Mouse (Mus musculus): ENCODE measurements around the gene Clps. TPM values are rescaled to one million over a fixed set of nuclear protein-coding genes. Genes with fewer than 3 reads are reported as not detected.

The Clps gene
- polyA plus RNA-seq, 1 experiment from 2014 or later: not detected

- no peaks in the 10 kb centered on the region for H3K36me3 ChIP-seq (ENCODE audit: control insufficient read depth, insufficient read depth, low read length)
- ATAC-seq (ENCODE audit: low read depth): peak; percentile 41; the same call in 1 of the 2 replicates
- no peaks in the 10 kb centered on the region for H3K4me1 ChIP-seq (ENCODE audit: control insufficient read depth, insufficient read depth, low read length)
- no peaks in the 10 kb centered on the region for H3K27me3 ChIP-seq (ENCODE audit: control insufficient read depth, insufficient read depth, low read length)
- WGBS: 6% methylated on average over 28 of the region's 28 CpGs
- peak overlapping the region; percentile 84 for H3K9ac ChIP-seq (replicated peaks; ENCODE audit: low read depth, low read length)
- no peaks in the 10 kb centered on the region for H3K9me3 ChIP-seq (ENCODE audit: control insufficient read depth, low read length)
- peak overlapping the region; percentile 87 for H3K27ac ChIP-seq (ENCODE audit: low read depth, low read length)
- peak overlapping the region; percentile 79 for H3K4me2 ChIP-seq (ENCODE audit: low read depth, low read length)
- H3K4me3 ChIP-seq (ENCODE audit: low read depth, low read length): peak overlapping the region; percentile 55
Measured at GRCm38 (mm10) chr17:28523355-28524008, 37.1 kb downstream of the Clps start.

- under 1% methylated on average over 55 of the region's 66 CpGs for WGBS
- Histone ChIP-seq H3K27me3 (ENCODE audit: control insufficient read depth, insufficient read depth, low read length) (no peaks in the 10 kb centered on the region), H3K4me2 (ENCODE audit: low read depth, low read length) (peak overlapping the region; percentile 79), H3K4me3 (ENCODE audit: low read depth, low read length) (peak overlapping the region; percentile 55), H3K9me3 (ENCODE audit: control insufficient read depth, low read length) (no peaks in the 10 kb centered on the region), H3K4me1 (ENCODE audit: control insufficient read depth, insufficient read depth, low read length) (0 out of 2 replicates have a peak, but pooled peaks cover 2% of the 10 kb centered on the region), H3K9ac (replicated peaks; ENCODE audit: low read depth, low read length) (peak overlapping the region; percentile 84), H3K36me3 (ENCODE audit: control insufficient read depth, insufficient read depth, low read length) (no peaks in the 10 kb centered on the region), H3K27ac (ENCODE audit: low read depth, low read length) (peak overlapping the region; percentile 87)
- ATAC-seq (ENCODE audit: low read depth): peak; percentile 83
Measured at GRCm38 (mm10) chr17:28522623-28523354, 37.8 kb downstream of the Clps start.

GRCm38 (mm10) chr17:28521920-28522319, 38.6 kb downstream of the Clps start:
- Histone ChIP-seq H3K27me3 (ENCODE audit: control insufficient read depth, insufficient read depth, low read length) (no peaks in the 10 kb centered on the region), H3K9ac (replicated peaks; ENCODE audit: low read depth, low read length) (no peak overlapping the region), H3K27ac (ENCODE audit: low read depth, low read length) (no peak overlapping the region), H3K4me1 (ENCODE audit: control insufficient read depth, insufficient read depth, low read length) (0 out of 2 replicates have a peak, but pooled peaks cover 7% of the 10 kb centered on the region), H3K9me3 (ENCODE audit: control insufficient read depth, low read length) (no peaks in the 10 kb centered on the region), H3K36me3 (ENCODE audit: control insufficient read depth, insufficient read depth, low read length) (no peaks in the 10 kb centered on the region), H3K4me2 (ENCODE audit: low read depth, low read length) (peak overlapping the region; percentile 79), H3K4me3 (ENCODE audit: low read depth, low read length) (no peak overlapping the region; the same call in 1 of the 2 replicates)
- 25% methylated on average over 6 of the region's 6 CpGs for WGBS
- no peak for ATAC-seq (ENCODE audit: low read depth)

GRCm38 (mm10) chr17:28521071-28521726, 39.4 kb downstream of the Clps start:
- Histone ChIP-seq H3K4me2 (ENCODE audit: low read depth, low read length) (no peak overlapping the region), H3K9ac (replicated peaks; ENCODE audit: low read depth, low read length) (no peak overlapping the region), H3K27ac (ENCODE audit: low read depth, low read length) (no peak overlapping the region), H3K9me3 (ENCODE audit: control insufficient read depth, low read length) (no peaks in the 10 kb centered on the region), H3K4me3 (ENCODE audit: low read depth, low read length) (no peak overlapping the region), H3K4me1 (ENCODE audit: control insufficient read depth, insufficient read depth, low read length) (0 out of 2 replicates have a peak, but pooled peaks cover 7% of the 10 kb centered on the region), H3K36me3 (ENCODE audit: control insufficient read depth, insufficient read depth, low read length) (no peaks in the 10 kb centered on the region), H3K27me3 (ENCODE audit: control insufficient read depth, insufficient read depth, low read length) (no peaks in the 10 kb centered on the region)
- 59% methylated on average over 5 of the region's 5 CpGs for WGBS
- no peak for ATAC-seq (ENCODE audit: low read depth)

- Histone ChIP-seq H3K4me3 (ENCODE audit: low read depth, low read length) (no peak overlapping the region), H3K9me3 (ENCODE audit: control insufficient read depth, low read length) (no peaks in the 10 kb centered on the region), H3K4me2 (ENCODE audit: low read depth, low read length) (no peak overlapping the region), H3K27ac (ENCODE audit: low read depth, low read length) (no peak overlapping the region), H3K27me3 (ENCODE audit: control insufficient read depth, insufficient read depth, low read length) (no peaks in the 10 kb centered on the region), H3K36me3 (ENCODE audit: control insufficient read depth, insufficient read depth, low read length) (no peaks in the 10 kb centered on the region), H3K9ac (replicated peaks; ENCODE audit: low read depth, low read length) (no peak overlapping the region), H3K4me1 (ENCODE audit: control insufficient read depth, insufficient read depth, low read length) (0 out of 2 replicates have a peak, but pooled peaks cover 7% of the 10 kb centered on the region)
- ATAC-seq (ENCODE audit: low read depth): no peak
- WGBS: 84% methylated on average over 4 of the region's 4 CpGs
Measured at GRCm38 (mm10) chr17:28520561-28520960, 40.0 kb downstream of the Clps start.

- no peak overlapping the region for H3K9ac ChIP-seq (replicated peaks; ENCODE audit: low read depth, low read length)
- no peak overlapping the region for H3K4me3 ChIP-seq (ENCODE audit: low read depth, low read length)
- ATAC-seq (ENCODE audit: low read depth): no peak
- H3K27me3 ChIP-seq (ENCODE audit: control insufficient read depth, insufficient read depth, low read length): no peaks in the 10 kb centered on the region
- no peaks in the 10 kb centered on the region for H3K9me3 ChIP-seq (ENCODE audit: control insufficient read depth, low read length)
- H3K27ac ChIP-seq (ENCODE audit: low read depth, low read length): no peak overlapping the region
- 95% methylated on average over 3 of the region's 3 CpGs for WGBS
- H3K4me2 ChIP-seq (ENCODE audit: low read depth, low read length): no peak overlapping the region
- H3K36me3 ChIP-seq (ENCODE audit: control insufficient read depth, insufficient read depth, low read length): no peaks in the 10 kb centered on the region
- H3K4me1 ChIP-seq (ENCODE audit: control insufficient read depth, insufficient read depth, low read length): 0 out of 2 replicates have a peak, but pooled peaks cover 7% of the 10 kb centered on the region
Measured at GRCm38 (mm10) chr17:28519827-28520226, 40.7 kb downstream of the Clps start.

GRCm38 (mm10) chr17:28518615-28519071, 41.9 kb downstream of the Clps start:
- Histone ChIP-seq H3K9me3 (ENCODE audit: control insufficient read depth, low read length) (no peaks in the 10 kb centered on the region), H3K4me1 (ENCODE audit: control insufficient read depth, insufficient read depth, low read length) (0 out of 2 replicates have a peak, but pooled peaks cover 7% of the 10 kb centered on the region), H3K36me3 (ENCODE audit: control insufficient read depth, insufficient read depth, low read length) (no peaks in the 10 kb centered on the region), H3K4me3 (ENCODE audit: low read depth, low read length) (peak overlapping the region; percentile 46; the same call in 1 of the 2 replicates), H3K27ac (ENCODE audit: low read depth, low read length) (no peak overlapping the region), H3K4me2 (ENCODE audit: low read depth, low read length) (peak overlapping the region; percentile 95), H3K9ac (replicated peaks; ENCODE audit: low read depth, low read length) (0 out of 2 replicates have a peak overlapping the region, but pooled peaks have one; percentile 63), H3K27me3 (ENCODE audit: control insufficient read depth, insufficient read depth, low read length) (no peaks in the 10 kb centered on the region)
- 21% methylated on average over 8 of the region's 8 CpGs for WGBS
- no peak for ATAC-seq (ENCODE audit: low read depth)

GRCm38 (mm10) chr17:28517956-28518614, 42.5 kb downstream of the Clps start:
- H3K27me3 ChIP-seq (ENCODE audit: control insufficient read depth, insufficient read depth, low read length): no peaks in the 10 kb centered on the region
- H3K4me2 ChIP-seq (ENCODE audit: low read depth, low read length): peak overlapping the region; percentile 95
- H3K4me3 ChIP-seq (ENCODE audit: low read depth, low read length): peak overlapping the region; percentile 46
- no peaks in the 10 kb centered on the region for H3K9me3 ChIP-seq (ENCODE audit: control insufficient read depth, low read length)
- H3K4me1 ChIP-seq (ENCODE audit: control insufficient read depth, insufficient read depth, low read length): 0 out of 2 replicates have a peak, but pooled peaks cover 7% of the 10 kb centered on the region
- peak overlapping the region; percentile 44 for H3K27ac ChIP-seq (ENCODE audit: low read depth, low read length)
- peak overlapping the region; percentile 63 for H3K9ac ChIP-seq (replicated peaks; ENCODE audit: low read depth, low read length)
- ATAC-seq (ENCODE audit: low read depth): peak; percentile 70
- H3K36me3 ChIP-seq (ENCODE audit: control insufficient read depth, insufficient read depth, low read length): no peaks in the 10 kb centered on the region
- WGBS: under 1% methylated on average over 42 of the region's 46 CpGs

Data from neural tube, embryonic 14.5 days (tissue).